Mouse (Mus musculus) urinary bladder, adult 2 months (tissue): ENCODE results near the gene Trip6. TPM values are rescaled to one million over a fixed set of nuclear protein-coding genes. Genes with fewer than 3 reads are reported as not detected.
A peak's percentile ranks its signal among the peaks of the same experiment; 100 is the strongest.

Experiments
- DNase-seq: peaks from one replicate; pipeline ENCODE4 v3.0.0; 2022; ENCODE audit warnings: low spot score
- polyA plus RNA-seq: library from polyadenylated mRNA; depleted of rRNA; stranded (reverse); fragments of >200 nt; gene quantifications from 2 replicates; pipeline ENCODE4 v1.2.3, GENCODE M21; 2012; rRNA removed

Trip6 gene
- polyA plus RNA-seq = 54.5 and 62.8 TPM in 2 replicates

DNA sequence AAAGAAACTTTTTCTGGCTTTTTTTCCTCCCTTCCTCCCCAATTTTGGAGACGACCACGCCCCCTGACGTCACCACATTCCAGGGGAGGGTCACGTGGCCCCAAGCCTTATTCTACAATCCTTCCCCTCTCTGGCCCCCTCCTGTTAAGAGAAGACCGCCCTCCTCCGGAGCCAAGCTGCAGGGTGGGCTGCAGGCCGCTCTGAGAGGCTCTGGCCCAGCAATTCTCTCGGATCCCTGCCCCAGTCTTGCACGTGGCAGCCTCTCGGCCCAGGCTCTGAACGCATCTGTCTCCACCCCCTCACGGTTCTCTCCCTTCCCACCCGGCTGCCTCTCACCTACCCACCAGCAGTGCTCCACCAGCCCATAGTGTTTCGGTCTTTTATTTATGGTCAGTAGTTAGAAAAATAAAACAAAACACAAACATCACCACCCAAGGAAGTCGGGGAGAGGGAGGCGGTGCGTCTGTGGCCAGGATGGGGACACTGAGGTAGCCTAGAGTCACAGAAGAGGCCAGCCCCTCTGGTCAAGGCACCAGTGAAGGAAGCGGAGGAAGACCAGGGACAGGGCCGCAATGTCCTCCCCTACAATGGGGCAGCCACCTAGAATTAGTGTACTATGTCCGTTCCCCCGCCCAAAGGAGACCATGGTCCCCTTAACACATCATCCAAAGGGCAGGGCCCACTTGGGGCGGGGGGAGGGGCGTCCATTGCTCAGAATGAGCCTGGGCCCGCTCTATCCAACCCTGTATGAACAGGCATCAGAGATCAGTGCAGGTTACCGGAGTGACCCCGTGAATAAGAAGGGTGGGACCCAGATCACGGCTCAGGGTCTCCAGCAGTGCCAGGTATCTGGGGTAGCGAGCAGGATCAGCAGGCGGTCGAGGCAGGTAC, at the start of gene Trip6:
TSS of gene Trip6 (minus strand) at position 212 of the 891 bp plus-strand sequence.
- DNase-seq = peak; percentile 82

DNA sequence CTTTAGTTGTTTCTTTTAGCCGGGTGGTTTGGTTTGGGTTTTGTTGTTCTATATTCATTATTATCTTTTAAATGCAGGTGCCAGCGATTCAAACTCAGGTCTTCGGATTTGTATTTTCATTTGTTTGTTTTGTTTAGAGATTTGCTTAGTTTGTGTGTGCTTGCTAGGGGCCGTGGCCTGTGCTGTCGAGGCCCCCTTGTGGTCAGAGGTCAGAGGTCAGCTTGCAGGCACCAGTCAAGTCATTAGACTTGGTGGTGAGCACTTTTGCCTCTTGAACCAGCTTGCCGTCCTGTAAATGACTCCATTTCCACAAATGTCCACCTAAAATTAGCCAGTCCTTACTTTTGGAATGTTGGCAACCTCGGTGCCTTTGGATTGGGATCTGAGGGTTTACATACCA, 44.2 kb upstream of the Trip6 start:
- DNase-seq = no peak

DNA sequence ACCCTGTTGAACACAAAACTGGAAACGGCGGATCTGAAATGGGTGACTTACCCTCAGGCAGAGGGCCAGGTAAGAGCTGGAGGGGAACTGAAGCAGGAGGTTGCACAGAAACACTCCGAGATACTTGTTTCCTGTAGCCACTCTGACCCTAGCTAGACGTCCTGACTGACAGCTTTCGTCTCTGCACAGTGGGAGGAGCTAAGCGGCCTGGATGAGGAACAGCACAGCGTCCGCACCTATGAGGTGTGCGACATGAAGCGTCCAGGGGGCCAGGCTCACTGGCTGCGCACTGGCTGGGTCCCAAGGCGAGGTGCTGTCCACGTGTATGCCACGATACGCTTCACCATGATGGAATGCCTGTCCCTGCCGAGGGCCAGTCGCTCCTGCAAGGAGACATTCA, 39.9 kb upstream of the Trip6 start:
- no peak for DNase-seq

DNA sequence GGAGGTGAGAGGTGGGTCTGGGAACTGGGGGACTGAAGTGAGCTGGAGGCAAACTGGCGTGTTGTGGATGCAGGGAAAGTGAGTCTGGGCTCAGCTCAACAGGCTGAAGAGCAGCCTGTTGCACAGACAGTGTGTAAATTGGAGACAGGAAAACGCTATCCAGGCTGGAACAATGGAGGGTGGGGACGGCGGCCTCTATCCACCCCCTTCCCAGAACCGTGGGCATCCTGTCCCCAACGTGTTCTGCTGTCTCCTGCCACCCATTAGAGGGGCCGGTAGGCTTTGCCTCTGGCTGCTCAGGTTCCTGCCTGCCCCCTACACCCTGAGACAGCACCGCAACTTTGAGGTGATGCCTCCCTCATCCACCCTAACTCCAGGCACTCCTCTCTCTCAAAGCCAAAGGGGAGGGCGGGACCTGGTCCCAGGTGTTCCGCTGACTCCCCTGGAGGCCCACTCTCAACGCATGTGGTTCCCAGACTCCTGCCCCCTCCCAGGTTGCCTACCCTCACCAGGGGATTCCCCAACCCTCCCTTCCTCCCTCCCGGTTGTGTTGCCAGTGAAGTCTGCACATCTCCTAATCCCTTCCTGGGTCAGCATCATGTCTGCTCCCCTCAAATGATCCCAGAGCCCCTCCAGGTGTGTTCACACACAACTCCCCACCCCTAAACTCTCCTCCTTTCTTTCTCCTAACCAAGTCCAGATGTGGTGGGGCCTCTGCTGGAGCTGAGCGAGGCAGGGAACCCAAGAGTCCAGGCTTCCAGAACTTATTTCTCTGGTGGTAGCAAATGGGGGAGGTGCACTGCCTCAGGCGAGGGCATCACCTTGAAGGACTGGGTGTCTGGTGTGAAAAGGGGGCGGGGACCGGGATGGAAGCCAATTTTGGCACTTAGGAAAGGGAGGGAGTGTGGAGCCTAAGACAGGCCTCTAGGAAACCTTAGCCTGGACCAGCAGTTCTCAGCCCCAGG, 38.1 kb upstream of the Trip6 start:
- DNase-seq = no peak

DNA sequence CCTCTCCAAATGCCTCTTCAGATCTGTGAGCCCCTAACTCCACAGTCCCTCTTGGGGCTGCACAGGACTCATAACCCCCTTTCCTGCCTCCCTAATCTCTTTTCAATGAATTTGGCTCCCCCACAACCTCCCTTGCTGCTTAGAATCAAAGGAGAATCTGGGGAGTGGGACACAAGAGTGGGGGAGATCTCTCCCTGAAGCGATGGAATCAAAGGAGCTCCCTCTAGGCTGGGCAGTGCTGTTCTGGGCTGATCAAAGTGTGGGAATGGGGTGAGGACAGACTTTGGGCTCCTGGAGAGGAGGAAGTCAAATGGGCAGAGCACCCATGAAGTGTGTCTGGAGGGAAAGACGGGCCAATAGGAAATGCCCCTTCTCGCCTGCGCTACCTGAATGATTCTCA, 37.2 kb upstream of the Trip6 start:
- no peak for DNase-seq

DNA sequence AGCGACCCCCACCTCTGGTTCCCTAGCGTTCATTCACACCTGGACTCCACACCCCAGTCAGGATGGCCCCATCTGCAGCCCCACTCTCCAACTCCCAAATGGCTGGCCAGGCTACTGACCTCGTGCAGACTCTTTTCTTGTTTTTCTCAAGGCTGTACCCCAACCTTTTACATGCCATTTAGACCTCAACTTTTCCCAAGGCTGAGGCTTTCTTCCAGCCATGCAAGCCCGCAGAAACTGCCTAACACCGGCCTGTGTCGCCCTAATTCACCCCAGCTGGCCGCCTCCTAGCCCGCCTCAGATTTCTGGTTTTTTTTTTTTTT, 36.8 kb upstream of the Trip6 start:
- no peak for DNase-seq

DNA sequence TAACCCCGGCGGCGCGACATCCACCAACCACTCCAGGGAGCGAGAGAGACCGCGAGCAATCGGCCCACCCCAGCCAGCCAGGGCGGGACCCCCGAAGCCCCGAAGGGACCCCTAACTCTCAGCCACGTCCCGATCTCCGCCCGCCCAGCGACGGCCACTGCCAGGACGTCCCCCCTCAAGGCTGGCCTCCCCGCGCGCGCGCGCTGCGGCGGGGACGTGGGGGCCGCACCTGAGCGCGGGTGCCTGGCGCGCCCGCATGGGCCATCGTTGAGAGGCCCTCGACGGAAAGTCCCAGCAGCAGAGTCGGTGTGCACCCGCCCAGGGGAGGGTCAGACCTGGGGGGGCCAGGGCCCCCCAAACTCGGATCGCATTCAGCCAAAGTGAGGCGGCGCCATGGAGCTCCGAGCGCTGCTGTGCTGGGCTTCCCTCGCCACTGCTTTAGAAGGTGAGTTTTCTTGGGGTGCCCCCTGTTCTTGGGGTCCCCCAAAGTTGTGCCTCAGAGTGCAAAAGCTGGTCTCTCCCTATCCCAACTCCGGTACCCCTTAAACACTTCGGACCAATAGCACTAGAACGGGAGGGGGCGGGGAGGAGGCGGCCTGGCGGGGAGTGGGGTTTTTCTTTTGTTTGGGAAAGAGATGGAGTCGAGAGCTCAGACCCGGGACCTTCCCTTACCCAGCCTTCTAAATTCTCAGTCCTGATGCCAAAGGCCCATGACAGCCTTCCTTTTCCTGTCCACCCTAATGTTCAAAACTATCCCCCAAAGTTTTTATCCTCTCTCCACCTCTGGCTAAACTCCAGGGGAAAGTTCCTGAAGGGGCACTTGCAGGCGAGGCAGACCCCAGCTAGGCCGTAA, 36.2 kb upstream of the Trip6 start:
- no peak for DNase-seq

DNA sequence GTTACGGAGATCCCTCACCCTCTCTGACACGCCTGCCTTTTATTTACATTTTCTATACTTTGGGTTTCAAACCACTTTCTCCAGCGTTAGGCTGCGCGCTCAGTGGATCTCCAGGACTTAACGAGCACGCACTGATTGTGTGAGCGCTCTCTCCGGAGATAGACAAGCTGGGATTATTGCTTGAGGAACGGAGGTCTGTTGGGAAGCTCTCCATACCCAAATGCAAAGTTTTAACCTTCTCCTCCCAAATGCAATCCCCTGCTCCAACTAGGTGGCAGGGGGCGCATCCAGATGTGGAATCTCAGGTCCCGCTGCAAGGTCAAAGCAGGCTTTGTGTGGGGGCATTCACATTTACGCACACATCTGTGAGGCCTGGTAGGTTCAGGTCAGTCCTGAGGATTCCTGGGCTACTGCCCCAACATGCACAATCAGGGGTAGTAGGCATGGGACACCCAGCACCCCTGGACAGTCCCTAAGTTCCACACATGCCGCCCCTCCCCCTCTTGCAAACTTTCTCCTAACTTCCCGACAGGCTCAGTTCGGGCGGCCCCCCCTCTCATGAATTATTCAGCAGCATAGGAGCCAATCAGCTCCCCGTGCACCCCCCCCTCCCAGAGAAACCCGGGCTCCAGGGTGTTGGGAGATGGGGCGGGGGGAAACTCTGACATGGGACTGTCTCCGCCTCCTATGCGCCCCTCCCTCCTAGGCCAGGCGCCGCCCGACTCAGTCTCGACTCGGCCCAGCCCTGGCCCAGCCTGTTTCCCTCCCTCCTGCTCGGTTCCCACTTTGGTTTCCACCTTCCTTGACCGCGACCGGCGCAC, 35.4 kb upstream of the Trip6 start, which contains the start of gene Ephb4:
TSS of gene Ephb4 (plus strand) at position 726 of the 821 bp plus-strand sequence.
- DNase-seq = peak; percentile 76

DNA sequence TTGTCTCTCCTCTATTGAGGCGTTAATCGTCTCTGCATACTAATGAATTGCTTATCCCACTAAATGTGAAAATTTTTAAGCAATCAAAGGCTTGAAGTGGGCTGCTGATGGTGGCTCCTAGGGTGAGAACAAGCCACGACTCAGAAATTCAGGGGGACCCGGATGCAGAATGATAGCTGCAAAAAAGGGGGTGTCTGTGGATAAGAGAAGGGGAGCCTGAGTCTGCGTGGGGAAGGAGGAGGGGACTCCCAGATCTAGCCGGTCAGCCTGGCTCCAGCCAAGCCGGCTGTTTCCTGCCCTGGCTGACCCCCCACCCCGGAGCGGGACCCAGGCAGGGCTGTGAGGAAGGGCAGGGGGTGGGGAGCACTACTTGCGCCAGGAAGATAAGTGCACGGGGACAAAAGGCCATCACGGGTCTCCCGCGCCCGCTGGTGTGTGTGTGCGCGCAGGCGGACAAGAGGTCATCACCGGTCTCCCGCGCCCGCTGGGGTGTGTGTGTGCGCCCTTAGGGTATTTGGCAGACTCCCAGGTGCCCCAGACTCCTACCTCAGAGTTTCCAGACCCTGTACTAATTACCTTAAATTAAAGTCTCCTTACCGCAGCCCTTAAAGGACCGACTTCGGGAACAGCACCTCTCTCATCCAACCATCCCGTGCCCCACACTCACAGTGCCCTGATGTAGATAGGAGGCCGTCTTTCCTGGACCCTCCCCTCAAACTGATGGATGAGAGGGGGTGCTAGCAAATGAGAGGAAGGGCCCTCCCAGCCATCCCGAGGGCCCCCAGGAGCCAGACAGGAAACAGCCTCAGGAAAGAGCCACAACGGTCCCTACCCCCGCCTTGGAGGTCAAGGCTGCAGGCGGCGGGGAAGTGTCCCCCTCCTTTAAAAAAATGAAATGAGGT, 34.5 kb upstream of the Trip6 start:
- DNase-seq = no peak

DNA sequence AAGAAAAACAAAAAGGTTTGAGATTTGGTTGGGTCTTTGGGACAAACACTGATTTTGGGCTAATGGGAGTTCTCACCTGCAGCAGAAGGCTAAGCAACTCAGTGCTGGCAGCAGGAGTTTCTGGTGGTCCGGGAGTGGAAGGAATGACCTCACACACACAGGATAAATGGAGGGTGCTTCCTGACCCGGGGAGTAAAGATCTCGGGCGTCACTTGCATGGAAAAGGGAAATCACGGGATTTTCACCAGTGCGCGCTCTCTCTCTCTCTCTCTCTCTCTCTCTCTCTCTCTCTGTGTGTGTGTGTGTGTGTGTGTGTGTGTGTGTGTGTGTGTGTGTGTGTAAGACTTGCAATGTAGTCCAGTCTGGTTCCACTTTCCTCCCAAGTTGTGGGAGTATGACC, 33.7 kb upstream of the Trip6 start:
- no peak for DNase-seq

DNA sequence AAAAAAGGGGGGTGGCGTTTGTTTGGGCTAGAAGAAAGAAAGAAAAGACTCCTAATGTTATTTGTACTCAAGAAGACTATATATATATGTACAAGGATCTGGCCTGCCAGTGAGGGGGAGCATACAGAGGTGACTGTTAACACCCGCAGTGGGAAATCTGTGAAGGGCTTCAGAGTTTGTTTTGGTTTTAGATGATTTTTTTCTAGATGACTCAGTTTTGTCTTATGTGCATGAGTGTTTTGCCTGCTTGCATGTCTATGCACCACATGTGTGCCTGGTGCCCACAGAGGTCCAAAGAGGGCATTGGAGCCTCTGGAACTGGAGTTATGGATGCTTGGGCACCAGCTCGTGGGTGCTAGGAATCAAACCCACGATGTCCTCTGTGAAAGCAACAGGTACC, 32.8 kb upstream of the Trip6 start:
- DNase-seq = no peak

DNA sequence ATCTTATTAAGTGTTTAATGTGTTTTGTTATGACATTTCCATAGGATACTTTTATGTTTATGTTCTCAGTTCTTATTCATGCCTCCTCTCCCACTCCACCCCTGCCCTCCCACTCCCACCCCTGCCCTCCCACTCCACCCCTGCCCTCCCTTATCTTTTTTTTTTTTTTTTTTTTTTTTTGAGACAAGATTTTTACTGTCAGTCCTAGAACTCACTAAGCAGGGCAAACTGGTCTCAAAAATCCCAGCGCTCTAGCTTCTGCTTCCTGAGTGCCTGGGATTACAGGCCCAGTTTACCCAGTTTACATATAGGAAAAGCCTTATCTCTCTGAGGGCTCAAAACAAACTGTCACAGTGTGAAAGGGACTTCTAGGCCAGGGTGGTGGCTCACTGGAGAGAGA, 32.2 kb upstream of the Trip6 start:
- DNase-seq = no peak

DNA sequence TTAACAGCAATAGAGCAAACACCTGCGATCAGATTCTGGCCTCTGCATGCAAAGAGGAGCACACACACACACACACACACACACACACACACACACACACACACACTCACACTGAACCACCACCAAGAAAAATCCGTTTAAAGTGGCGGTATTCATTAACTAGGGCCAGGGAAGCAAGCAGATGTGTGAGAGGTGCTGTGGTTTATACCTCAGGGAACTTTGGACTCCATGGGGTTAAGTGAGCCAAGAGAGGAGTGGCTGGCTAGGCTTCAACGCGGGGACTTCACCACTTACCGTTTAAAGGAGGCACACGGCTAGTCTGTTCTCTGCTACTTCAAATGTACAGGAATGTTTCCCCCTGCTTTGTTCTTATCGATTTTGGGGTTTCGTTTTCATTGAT, 31.6 kb upstream of the Trip6 start:
- DNase-seq = no peak

DNA sequence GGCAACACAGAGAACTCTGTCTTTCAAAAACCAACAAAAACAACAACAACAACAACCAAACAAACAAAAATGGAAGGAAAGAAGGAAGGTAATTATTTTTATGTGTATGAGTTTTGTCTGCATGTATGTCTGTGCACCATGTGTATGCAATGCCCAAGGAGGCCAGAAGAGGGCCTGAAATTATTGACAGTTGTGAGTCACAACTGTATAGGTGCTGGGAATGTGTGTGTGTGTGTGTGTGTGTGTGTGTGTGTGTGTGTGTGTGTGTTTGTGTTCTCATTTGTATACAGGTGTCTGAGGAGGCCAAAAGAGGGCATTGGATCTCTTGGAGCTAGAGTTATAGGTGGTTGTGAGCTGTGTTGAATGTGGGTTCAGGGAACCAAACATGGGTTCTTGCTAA, 29.7 kb upstream of the Trip6 start:
- no peak for DNase-seq

DNA sequence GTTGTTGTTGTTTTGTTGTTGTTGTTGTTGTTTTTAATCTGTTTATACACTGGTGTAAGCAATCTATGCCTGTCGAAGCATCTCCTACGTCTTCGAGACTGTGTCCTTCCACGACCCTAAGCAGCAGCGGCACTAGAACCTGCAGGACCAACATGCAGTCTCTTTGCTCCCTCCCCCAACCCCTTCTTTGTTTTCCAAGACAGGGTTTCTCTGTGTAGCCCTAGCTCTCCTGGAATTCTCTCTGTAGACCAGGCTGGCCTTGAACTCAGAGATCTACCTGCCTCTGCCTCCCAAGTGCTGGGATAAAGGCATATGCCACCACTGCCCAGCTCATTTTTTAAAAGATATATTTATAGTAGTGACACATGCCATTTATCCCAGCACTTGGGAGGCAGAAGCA, 29.2 kb upstream of the Trip6 start:
- no peak for DNase-seq

DNA sequence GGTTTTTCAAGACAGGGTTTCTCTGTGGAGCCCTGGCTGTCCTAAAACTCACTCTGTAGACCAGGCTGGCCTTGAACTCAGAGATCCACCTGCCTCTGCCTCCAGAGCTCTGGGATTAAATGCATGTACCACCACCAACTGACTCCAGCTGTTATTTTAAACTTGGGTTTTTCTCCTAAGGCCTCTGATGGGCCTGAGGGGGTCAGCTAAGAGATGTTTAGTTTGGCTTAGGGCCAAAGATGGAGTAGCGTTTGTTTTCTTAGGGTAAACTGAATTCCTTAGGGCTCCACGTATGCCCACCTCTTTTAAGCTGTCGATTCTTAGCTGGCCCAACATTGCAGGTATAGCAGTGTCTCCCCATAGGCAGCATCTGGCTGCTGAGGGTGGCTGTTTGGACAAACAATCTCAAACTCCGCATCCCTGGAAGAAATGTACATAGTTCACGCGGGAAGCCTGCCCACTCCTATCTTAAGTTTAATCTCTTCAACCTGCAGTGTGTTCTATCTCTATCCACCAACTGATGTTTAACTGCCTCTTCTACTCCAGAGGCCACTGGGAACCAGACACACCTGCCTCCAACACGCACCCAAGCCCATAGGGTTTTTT, 28.3 kb upstream of the Trip6 start:
- DNase-seq = no peak

DNA sequence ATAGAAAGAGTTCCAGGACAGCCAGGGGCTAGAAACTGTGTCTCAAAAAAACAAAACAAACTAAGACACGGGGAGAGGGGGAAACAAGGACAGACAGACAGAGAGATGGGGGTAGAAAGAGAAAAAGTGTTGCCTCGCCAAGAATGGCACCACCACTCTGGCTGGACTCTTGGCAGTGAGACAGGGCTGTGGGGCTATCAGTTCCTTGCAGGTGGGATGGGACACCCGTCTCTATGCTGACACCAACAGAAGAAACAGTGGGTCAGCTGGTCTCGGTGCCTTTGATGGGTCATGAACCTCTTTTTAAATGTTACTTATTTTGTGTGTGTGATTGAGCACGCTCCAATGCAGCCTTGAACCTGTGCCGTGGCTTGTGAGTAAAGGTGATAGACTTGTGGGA, 26.0 kb upstream of the Trip6 start:
- no peak for DNase-seq

DNA sequence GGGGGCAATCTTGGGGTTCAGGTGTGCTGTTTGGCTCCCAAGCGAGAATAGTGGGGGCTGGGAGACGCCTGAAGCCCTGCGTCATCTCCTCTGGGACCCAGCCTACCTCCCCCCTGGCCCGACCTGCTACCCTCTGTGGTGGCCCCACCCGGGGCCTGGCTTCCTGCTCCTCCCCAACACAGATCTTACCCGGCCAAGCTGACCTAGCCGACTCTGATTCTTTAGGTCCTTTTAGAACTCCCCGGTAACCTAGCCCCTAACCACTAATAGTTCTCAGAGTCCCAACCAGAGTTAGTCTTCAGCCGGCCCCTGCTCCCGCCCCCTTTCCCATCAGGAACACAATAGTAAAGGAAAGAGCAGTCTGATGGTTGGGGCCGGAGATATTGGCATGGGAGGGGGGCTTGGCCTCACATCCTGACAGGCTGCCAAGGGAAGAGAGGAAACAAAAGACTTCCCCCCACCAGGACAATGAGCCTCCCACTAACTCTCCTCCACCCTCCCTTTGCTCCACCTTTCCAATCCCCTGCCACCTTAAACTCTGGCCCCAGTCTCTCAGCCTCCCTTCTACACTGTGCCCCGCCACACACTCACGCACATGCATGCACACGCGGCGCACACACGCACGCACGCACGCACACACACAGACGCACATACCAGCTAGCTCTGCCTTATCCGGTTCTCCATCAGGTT, 25.2 kb upstream of the Trip6 start:
- no peak for DNase-seq
